Mouse (Mus musculus): ENCODE results near the gene Tmem132b. TPM values are rescaled to one million over a fixed set of nuclear protein-coding genes. Genes with fewer than 3 reads are reported as not detected.

Tmem132b gene
- polyA plus RNA-seq, 1 experiment: not detected

GRCm38 (mm10) chr5:125546293-125546692 is 14.7 kb downstream of the Tmem132b start:
- WGBS: 30% methylated on average over 13 of the region's 13 CpGs
- TF ChIP-seq POLR2A (IDR thresholded peaks at IDR 0.05; ENCODE audit: low read depth, low read length) (no peak), CTCF (conservative IDR thresholded peaks at IDR 0.05; ENCODE audit: insufficient read depth, insufficient read length, low read depth, low read length) (no peak)
- Histone ChIP-seq H3K27ac (ENCODE audit: insufficient read depth, low read depth, low read length) (no peak overlapping the region), H3K4me1 (ENCODE audit: control insufficient read depth, insufficient read depth, low read length) (no peaks in the 10 kb centered on the region), H3K36me3 (ENCODE audit: control insufficient read depth, insufficient read depth, low read length) (no peaks in the 10 kb centered on the region), H3K4me3 (ENCODE audit: insufficient read depth, low read depth, low read length) (no peak overlapping the region), H3K27me3 (replicated peaks; ENCODE audit: control insufficient read depth, insufficient read depth, low read length) (no peaks in the 10 kb centered on the region)
- no peak for DNase-seq

DNA sequence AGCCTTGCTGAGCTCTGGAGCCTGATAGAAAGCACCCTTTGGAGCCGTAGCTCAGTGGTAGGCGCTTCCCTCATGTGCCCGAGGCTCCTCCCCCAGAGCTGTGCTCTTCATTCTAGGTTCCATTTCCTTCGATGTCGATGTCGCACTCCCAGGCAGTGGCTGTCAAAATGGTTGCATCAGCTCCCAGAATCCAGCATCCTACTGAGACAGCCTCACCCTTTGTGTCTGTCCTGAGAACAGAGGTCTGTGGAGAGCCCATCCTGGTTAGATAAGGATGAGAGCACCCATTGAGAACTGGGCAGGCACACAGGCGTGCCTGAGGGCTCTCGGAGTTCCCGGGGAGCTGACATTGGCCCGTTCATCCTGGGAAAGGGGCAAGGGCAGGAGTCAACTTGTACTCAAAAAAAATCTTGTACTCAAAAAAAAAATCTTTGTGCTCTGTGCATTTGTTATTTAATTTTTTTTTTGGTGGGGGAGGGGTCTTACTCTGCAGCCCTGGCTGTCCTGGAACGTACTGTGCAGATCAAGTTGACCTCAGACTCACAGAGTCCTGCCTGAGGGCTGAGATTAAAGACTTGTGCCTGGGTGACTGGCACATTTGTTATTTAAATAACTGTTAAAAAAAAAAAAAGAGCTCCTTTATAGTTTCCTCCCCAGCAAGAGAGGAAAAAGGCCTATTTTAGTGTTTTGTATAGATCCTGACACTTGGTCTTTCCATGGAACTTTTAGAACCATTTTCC is 18.3 kb downstream of the Tmem132b start:
- H3K4me3 ChIP-seq (ENCODE audit: insufficient read depth, low read depth, low read length): no peak overlapping the region
- H3K27me3 ChIP-seq (replicated peaks; ENCODE audit: control insufficient read depth, insufficient read depth, low read length): no peaks in the 10 kb centered on the region
- no peak for TF ChIP-seq CTCF (conservative IDR thresholded peaks at IDR 0.05; ENCODE audit: insufficient read depth, insufficient read length, low read depth, low read length)
- TF ChIP-seq POLR2A (IDR thresholded peaks at IDR 0.05; ENCODE audit: low read depth, low read length): no peak
- no peak overlapping the region for H3K27ac ChIP-seq (ENCODE audit: insufficient read depth, low read depth, low read length)
- no peaks in the 10 kb centered on the region for H3K4me1 ChIP-seq (ENCODE audit: control insufficient read depth, insufficient read depth, low read length)
- WGBS: 36% methylated on average over 11 of the region's 11 CpGs
- no peaks in the 10 kb centered on the region for H3K36me3 ChIP-seq (ENCODE audit: control insufficient read depth, insufficient read depth, low read length)
- no peak for DNase-seq

GRCm38 (mm10) chr5:125555732-125556131 is 24.2 kb downstream of the Tmem132b start:
- WGBS: 62% methylated on average over 5 of the region's 5 CpGs
- no peak for DNase-seq
- no peaks in the 10 kb centered on the region for H3K4me1 ChIP-seq (ENCODE audit: control insufficient read depth, insufficient read depth, low read length)

GRCm38 (mm10) chr5:125563492-125563891 is 31.9 kb downstream of the Tmem132b start:
- no peak overlapping the region for H3K4me3 ChIP-seq (ENCODE audit: insufficient read depth, low read depth, low read length)
- no peaks in the 10 kb centered on the region for H3K27me3 ChIP-seq (replicated peaks; ENCODE audit: control insufficient read depth, insufficient read depth, low read length)
- no peak for TF ChIP-seq CTCF (conservative IDR thresholded peaks at IDR 0.05; ENCODE audit: insufficient read depth, insufficient read length, low read depth, low read length)
- no peak for TF ChIP-seq POLR2A (IDR thresholded peaks at IDR 0.05; ENCODE audit: low read depth, low read length)
- H3K36me3 ChIP-seq (ENCODE audit: control insufficient read depth, insufficient read depth, low read length): no peaks in the 10 kb centered on the region
- no peaks in the 10 kb centered on the region for H3K4me1 ChIP-seq (ENCODE audit: control insufficient read depth, insufficient read depth, low read length)
- DNase-seq: no peak
- WGBS: 29% methylated on average over 6 of the region's 6 CpGs
- no peak overlapping the region for H3K27ac ChIP-seq (ENCODE audit: insufficient read depth, low read depth, low read length)

More at GRCm38 (mm10) chr5:125555732-125556131, 24.2 kb downstream of the Tmem132b start:
- no peaks in the 10 kb centered on the region for H3K27me3 ChIP-seq (replicated peaks; ENCODE audit: control insufficient read depth, insufficient read depth, low read length)
- TF ChIP-seq CTCF (conservative IDR thresholded peaks at IDR 0.05; ENCODE audit: insufficient read depth, insufficient read length, low read depth, low read length) (no peak), POLR2A (IDR thresholded peaks at IDR 0.05; ENCODE audit: low read depth, low read length) (no peak)
- no peak overlapping the region for H3K4me3 ChIP-seq (ENCODE audit: insufficient read depth, low read depth, low read length)
- no peaks in the 10 kb centered on the region for H3K36me3 ChIP-seq (ENCODE audit: control insufficient read depth, insufficient read depth, low read length)
- no peak overlapping the region for H3K27ac ChIP-seq (ENCODE audit: insufficient read depth, low read depth, low read length)

DNA sequence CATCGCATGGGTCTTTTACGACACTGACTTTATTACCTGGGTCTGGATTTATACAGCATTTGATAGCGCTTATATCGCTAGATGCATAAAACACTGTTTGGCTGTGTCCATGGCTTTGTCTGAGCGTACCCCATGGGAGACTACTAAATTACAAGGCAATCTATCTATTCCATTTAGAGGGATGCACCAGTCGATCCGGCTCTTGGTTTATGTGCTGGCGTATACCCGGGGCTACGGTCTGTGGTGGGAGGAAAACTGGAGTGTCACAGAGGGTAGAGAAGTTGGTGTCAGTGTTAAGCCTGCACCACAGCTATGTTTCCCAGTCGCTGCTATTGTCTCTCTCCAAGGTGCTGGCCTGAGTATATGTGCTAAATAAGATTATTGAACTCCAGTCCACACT is 34.2 kb downstream of the Tmem132b start:
- TF ChIP-seq CTCF (conservative IDR thresholded peaks at IDR 0.05; ENCODE audit: insufficient read depth, insufficient read length, low read depth, low read length) (no peak), POLR2A (IDR thresholded peaks at IDR 0.05; ENCODE audit: low read depth, low read length) (no peak)
- DNase-seq: no peak
- H3K27me3 ChIP-seq (replicated peaks; ENCODE audit: control insufficient read depth, insufficient read depth, low read length): no peaks in the 10 kb centered on the region
- no peak overlapping the region for H3K4me3 ChIP-seq (ENCODE audit: insufficient read depth, low read depth, low read length)
- H3K4me1 ChIP-seq (ENCODE audit: control insufficient read depth, insufficient read depth, low read length): no peaks in the 10 kb centered on the region
- H3K36me3 ChIP-seq (ENCODE audit: control insufficient read depth, insufficient read depth, low read length): no peaks in the 10 kb centered on the region
- no peak overlapping the region for H3K27ac ChIP-seq (ENCODE audit: insufficient read depth, low read depth, low read length)
- 35% methylated on average over 11 of the region's 11 CpGs for WGBS

GRCm38 (mm10) chr5:125568457-125568856 is 36.9 kb downstream of the Tmem132b start:
- DNase-seq: no peak
- Histone ChIP-seq H3K4me1 (ENCODE audit: control insufficient read depth, insufficient read depth, low read length) (no peaks in the 10 kb centered on the region), H3K4me3 (ENCODE audit: insufficient read depth, low read depth, low read length) (no peak overlapping the region), H3K36me3 (ENCODE audit: control insufficient read depth, insufficient read depth, low read length) (no peaks in the 10 kb centered on the region), H3K27ac (ENCODE audit: insufficient read depth, low read depth, low read length) (no peak overlapping the region), H3K27me3 (replicated peaks; ENCODE audit: control insufficient read depth, insufficient read depth, low read length) (no peaks in the 10 kb centered on the region)
- TF ChIP-seq POLR2A (IDR thresholded peaks at IDR 0.05; ENCODE audit: low read depth, low read length) (no peak), CTCF (conservative IDR thresholded peaks at IDR 0.05; ENCODE audit: insufficient read depth, insufficient read length, low read depth, low read length) (no peak)

GRCm38 (mm10) chr5:125572011-125572410 is 40.4 kb downstream of the Tmem132b start:
- DNase-seq: no peak
- TF ChIP-seq POLR2A (IDR thresholded peaks at IDR 0.05; ENCODE audit: low read depth, low read length): no peak
- no peak for TF ChIP-seq CTCF (conservative IDR thresholded peaks at IDR 0.05; ENCODE audit: insufficient read depth, insufficient read length, low read depth, low read length)
- no peaks in the 10 kb centered on the region for H3K4me1 ChIP-seq (ENCODE audit: control insufficient read depth, insufficient read depth, low read length)
- H3K27ac ChIP-seq (ENCODE audit: insufficient read depth, low read depth, low read length): no peak overlapping the region
- no peaks in the 10 kb centered on the region for H3K36me3 ChIP-seq (ENCODE audit: control insufficient read depth, insufficient read depth, low read length)
- H3K27me3 ChIP-seq (replicated peaks; ENCODE audit: control insufficient read depth, insufficient read depth, low read length): no peaks in the 10 kb centered on the region
- no peak overlapping the region for H3K4me3 ChIP-seq (ENCODE audit: insufficient read depth, low read depth, low read length)
- WGBS: 92% methylated on average over 5 of the region's 5 CpGs
